Mouse (Mus musculus) thymus, adult 2 months (tissue): ENCODE measurements at regions not wholly inside any gene's neighbourhood (a gene's known extent, or its start where the extent isn't known, plus 50 kb on each side); places are given as distances from the start of the nearest gene placed in this dataset.

Source experiments
- DNase-seq: peaks from one replicate; pipeline ENCODE4 v3.0.0; 2021
- H3K27ac ChIP-seq: fragments of 200-500 bp; 2 replicates; pipeline ENCODE4 v1.5.1; 2012; ENCODE audit warnings: low read length, control low read depth; ENCODE audit not compliant: control insufficient read depth, insufficient read depth
- H3K27me3 ChIP-seq: fragments of 200-500 bp; 2 replicates; pipeline ENCODE4 v1.6.1; 2012; ENCODE audit warnings: mild to moderate bottlenecking, low read length, moderate library complexity, mixed read lengths; ENCODE audit not compliant: control insufficient read depth, insufficient read depth
- H3K36me3 ChIP-seq: fragments of 200-500 bp; 2 replicates; pipeline ENCODE4 v1.6.1; 2012; ENCODE audit warnings: mild to moderate bottlenecking, low read length, moderate library complexity; ENCODE audit not compliant: control insufficient read depth, insufficient read depth
- H3K4me1 ChIP-seq: fragments of 200-500 bp; replicated peaks from 2 replicates; pipeline ENCODE4 v1.6.1; 2012; ENCODE audit warnings: low read length; ENCODE audit not compliant: control insufficient read depth, insufficient read depth
- H3K4me3 ChIP-seq: fragments of 200-500 bp; 2 replicates; pipeline ENCODE4 v1.5.1; 2012; ENCODE audit warnings: mild to moderate bottlenecking, low read length, control low read depth, moderate library complexity; ENCODE audit not compliant: control insufficient read depth, insufficient read depth
- CTCF ChIP-seq: fragments of 200-500 bp; IDR thresholded peaks from 2 replicates; pipeline ENCODE4 v1.5.1; 2012; ENCODE audit warnings: mild to moderate bottlenecking, control low read depth, low read length, moderate library complexity, borderline replicate concordance; ENCODE audit not compliant: control insufficient read depth, poor library complexity, insufficient read depth; ENCODE audit errors: extremely low read depth
- POLR2A ChIP-seq: fragments of 200-500 bp; IDR thresholded peaks from 2 replicates; pipeline ENCODE4 v1.6.1; 2012; ENCODE audit warnings: mild to moderate bottlenecking, low read length, control low read depth, moderate library complexity; ENCODE audit not compliant: control insufficient read depth, poor library complexity, insufficient read depth; ENCODE audit errors: extremely low read depth
- WGBS: fragments of 180-500 bp; shearing (Covaris S2); methylation state at CpG from one replicate; pipeline ENCODE4 v1.1.7; 2018; 5-methylcytosine and 5-hydroxymethylcytosine counted together

GRCm38 (mm10) chr13:100933265-100933664, 100.0 kb upstream of the Slc30a5 start:
- Histone ChIP-seq H3K27ac (no peak overlapping the region), H3K4me3 (no peak overlapping the region), H3K27me3 (no peaks in the 10 kb centered on the region), H3K4me1 (no peaks in the 10 kb centered on the region), H3K36me3 (no peaks in the 10 kb centered on the region)
- no peak for DNase-seq
- TF ChIP-seq POLR2A = no peak
- WGBS = 44% methylated on average over 8 of the region's 8 CpGs

- TF ChIP-seq CTCF (no peak), POLR2A (no peak)
- no peaks in the 10 kb centered on the region for H3K36me3 ChIP-seq
- no peak overlapping the region for H3K4me3 ChIP-seq
- H3K4me1 ChIP-seq = no peaks in the 10 kb centered on the region
- no peak overlapping the region for H3K27ac ChIP-seq
- DNase-seq = no peak
- 90% methylated on average over 2 of the region's 2 CpGs for WGBS
- no peaks in the 10 kb centered on the region for H3K27me3 ChIP-seq
Observed at GRCm38 (mm10) chr13:100899566-100899965, 66.3 kb upstream of the Slc30a5 start.

- Histone ChIP-seq H3K27me3 (no peaks in the 10 kb centered on the region), H3K4me1 (no peaks in the 10 kb centered on the region), H3K27ac (no peak overlapping the region), H3K36me3 (no peaks in the 10 kb centered on the region), H3K4me3 (no peak overlapping the region)
- no peak for TF ChIP-seq POLR2A
- TF ChIP-seq CTCF = no peak
- 93% methylated on average over 9 of the region's 9 CpGs for WGBS
- DNase-seq = no peak
Observed at GRCm38 (mm10) chr13:100893871-100894270, 60.6 kb upstream of the Slc30a5 start.

GRCm38 (mm10) chr13:100893096-100893495, 59.9 kb upstream of the Slc30a5 start:
- WGBS = 89% methylated on average over 1 of the region's 1 CpGs
- Histone ChIP-seq H3K4me3 (no peak overlapping the region), H3K27me3 (no peaks in the 10 kb centered on the region), H3K4me1 (no peaks in the 10 kb centered on the region), H3K27ac (no peak overlapping the region), H3K36me3 (no peaks in the 10 kb centered on the region)
- DNase-seq = no peak
- TF ChIP-seq CTCF (no peak), POLR2A (no peak)

GRCm38 (mm10) chr13:100892647-100893071, 59.4 kb upstream of the Slc30a5 start:
- Histone ChIP-seq H3K4me1 (no peaks in the 10 kb centered on the region), H3K4me3 (no peak overlapping the region), H3K36me3 (no peaks in the 10 kb centered on the region), H3K27me3 (no peaks in the 10 kb centered on the region), H3K27ac (no peak overlapping the region)
- no peak for DNase-seq
- TF ChIP-seq POLR2A (no peak), CTCF (no peak)
- WGBS = 77% methylated on average over 13 of the region's 13 CpGs

- peak; percentile 98 for TF ChIP-seq CTCF
- no peak for TF ChIP-seq POLR2A
- 33% methylated on average over 13 of the region's 13 CpGs for WGBS
- no peaks in the 10 kb centered on the region for H3K27me3 ChIP-seq
- H3K4me3 ChIP-seq = no peak overlapping the region
- DNase-seq = peak; percentile 77
- no peaks in the 10 kb centered on the region for H3K4me1 ChIP-seq
- H3K36me3 ChIP-seq = no peaks in the 10 kb centered on the region
- H3K27ac ChIP-seq = no peak overlapping the region
Observed at GRCm38 (mm10) chr13:100892204-100892603, 59.0 kb upstream of the Slc30a5 start.

GRCm38 (mm10) chr13:100890457-100890856, 57.2 kb upstream of the Slc30a5 start:
- TF ChIP-seq CTCF (no peak), POLR2A (no peak)
- Histone ChIP-seq H3K36me3 (no peaks in the 10 kb centered on the region), H3K4me3 (no peak overlapping the region), H3K27me3 (no peaks in the 10 kb centered on the region), H3K4me1 (no peaks in the 10 kb centered on the region), H3K27ac (no peak overlapping the region)
- 94% methylated on average over 6 of the region's 6 CpGs for WGBS
- no peak for DNase-seq
